Mouse (Mus musculus): ENCODE measurements around the gene Atp6v1g2. TPM values are rescaled to one million over a fixed set of nuclear protein-coding genes. Genes with fewer than 3 reads are reported as not detected.

The Atp6v1g2 gene
- total RNA-seq, 1 experiment, result 0.71 TPM

DNA sequence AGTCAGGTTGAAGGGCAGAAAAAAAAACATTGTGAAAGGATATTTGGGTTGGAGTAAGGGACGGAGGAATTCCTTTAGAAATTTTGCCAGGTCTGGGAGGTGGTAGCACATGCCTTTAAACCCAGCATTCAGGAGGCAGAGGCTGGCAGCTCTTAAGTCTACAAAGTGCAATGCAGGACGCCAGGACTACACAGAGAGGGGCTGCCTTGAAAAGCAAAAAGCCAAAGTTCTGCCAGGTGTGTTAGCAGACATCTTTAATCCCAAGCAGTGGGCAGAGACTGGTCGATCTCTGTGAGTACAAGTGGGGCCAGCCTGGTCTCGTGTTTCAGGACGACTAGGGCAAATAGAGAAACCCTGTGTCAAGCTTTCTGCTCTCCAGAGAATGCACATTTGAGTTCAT lies 18.5 kb downstream of the Atp6v1g2 start:
- no peak for TF ChIP-seq ZNF384 (IDR thresholded peaks at IDR 0.05; ENCODE audit: low read depth, low read length)
- no peak for TF ChIP-seq HCFC1 (IDR thresholded peaks at IDR 0.05; ENCODE audit: borderline replicate concordance, insufficient read depth, low read length)
- no peak for TF ChIP-seq CHD2 (IDR thresholded peaks at IDR 0.05; ENCODE audit: low read depth, low read length)
- no peak for TF ChIP-seq ZC3H11A (IDR thresholded peaks at IDR 0.05; ENCODE audit: borderline replicate concordance, low read depth, low read length)
- TF ChIP-seq MAFK (IDR thresholded peaks at IDR 0.05; ENCODE audit: insufficient read depth, low read depth, low read length), result no peak
- Histone ChIP-seq H3K9ac (ENCODE audit: insufficient read depth, low read depth, low read length, poor library complexity, severe bottlenecking) (no peak overlapping the region), H3K4me1 (ENCODE audit: control insufficient read depth in 2 of 2, insufficient read depth in 2 of 2, low read length in 2 of 2, poor library complexity in 1 of 2) (peaks cover 0 to 16% of the 10 kb centered on the region in 2 experiments; a peak in 1 of 4 replicates), H3K9me3 (ENCODE audit: control insufficient read depth, insufficient read depth, low read depth, low read length) (no peaks in the 10 kb centered on the region), H3K27ac (ENCODE audit: insufficient read depth, low read depth, low read length, poor library complexity, severe bottlenecking) (no peak overlapping the region), H3K36me3 (ENCODE audit: control insufficient read depth, insufficient read depth, low read length, poor library complexity, severe bottlenecking) (peaks cover 66% of the 10 kb centered on the region), H3K4me3 (ENCODE audit: insufficient read depth in 1 of 2, low read depth in 1 of 2, low read length in 2 of 2, poor library complexity in 1 of 2, severe bottlenecking in 1 of 2) (no peak overlapping the region)
- DNase-seq (ENCODE audit: low read depth, low spot score), result no peak
- in situ Hi-C loops (cut with MboI; ENCODE audit: low sequenced_read_pairs in 2 of 2, unreplicated experiment in 2 of 2), result no loop called here

DNA sequence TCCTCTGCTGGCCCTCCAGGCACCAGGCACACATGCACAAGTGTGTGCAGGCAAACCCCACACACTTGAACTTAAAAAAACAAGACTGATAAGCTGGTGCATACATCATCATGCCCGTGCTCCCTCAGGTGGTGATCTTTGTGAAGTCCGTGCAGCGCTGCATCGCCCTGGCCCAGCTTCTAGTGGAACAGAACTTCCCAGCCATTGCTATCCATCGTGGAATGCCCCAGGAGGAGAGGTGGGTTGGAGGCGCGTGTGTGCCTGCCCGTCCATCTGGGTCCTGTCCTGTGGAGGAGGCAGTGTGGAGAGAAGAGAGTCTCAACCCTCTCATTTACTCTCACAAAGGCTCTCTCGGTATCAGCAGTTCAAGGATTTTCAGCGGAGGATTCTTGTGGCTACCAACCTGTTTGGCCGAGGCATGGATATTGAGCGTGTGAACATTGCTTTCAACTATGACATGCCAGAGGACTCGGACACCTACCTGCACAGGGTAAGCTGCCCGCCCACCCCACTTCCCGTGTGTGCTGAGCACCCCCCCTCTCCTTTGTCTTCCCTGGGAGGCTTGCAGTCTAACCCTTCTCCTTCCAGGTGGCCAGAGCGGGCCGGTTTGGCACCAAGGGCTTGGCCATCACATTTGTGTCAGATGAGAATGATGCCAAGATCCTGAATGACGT lies 19.3 kb downstream of the Atp6v1g2 start:
- peaks cover 58% of the 10 kb centered on the region for H3K36me3 ChIP-seq (ENCODE audit: control insufficient read depth, insufficient read depth, low read length, poor library complexity, severe bottlenecking)
- peaks cover 0 to 14% of the 10 kb centered on the region in 2 experiments; a peak in 1 of 4 replicates for H3K4me1 ChIP-seq (ENCODE audit: control insufficient read depth in 2 of 2, insufficient read depth in 2 of 2, low read length in 2 of 2, poor library complexity in 1 of 2)
- H3K9me3 ChIP-seq (ENCODE audit: control insufficient read depth, insufficient read depth, low read depth, low read length), result no peaks in the 10 kb centered on the region
- H3K27ac ChIP-seq (ENCODE audit: insufficient read depth, low read depth, low read length, poor library complexity, severe bottlenecking), result no peak overlapping the region
- in situ Hi-C loops (cut with MboI; ENCODE audit: low sequenced_read_pairs in 2 of 2, unreplicated experiment in 2 of 2), result no loop called here
- H3K4me3 ChIP-seq (ENCODE audit: insufficient read depth in 1 of 2, low read depth in 1 of 2, low read length in 2 of 2, poor library complexity in 1 of 2, severe bottlenecking in 1 of 2), result no peak overlapping the region
- DNase-seq (ENCODE audit: low read depth, low spot score), result no peak
- TF ChIP-seq ZNF384 (IDR thresholded peaks at IDR 0.05; ENCODE audit: low read depth, low read length), result no peak
- TF ChIP-seq ZC3H11A (IDR thresholded peaks at IDR 0.05; ENCODE audit: borderline replicate concordance, low read depth, low read length), result no peak
- TF ChIP-seq HCFC1 (IDR thresholded peaks at IDR 0.05; ENCODE audit: borderline replicate concordance, insufficient read depth, low read length), result no peak
- TF ChIP-seq MAFK (IDR thresholded peaks at IDR 0.05; ENCODE audit: insufficient read depth, low read depth, low read length), result no peak
- TF ChIP-seq CHD2 (IDR thresholded peaks at IDR 0.05; ENCODE audit: low read depth, low read length), result no peak
- H3K9ac ChIP-seq (ENCODE audit: insufficient read depth, low read depth, low read length, poor library complexity, severe bottlenecking), result no peak overlapping the region

DNA sequence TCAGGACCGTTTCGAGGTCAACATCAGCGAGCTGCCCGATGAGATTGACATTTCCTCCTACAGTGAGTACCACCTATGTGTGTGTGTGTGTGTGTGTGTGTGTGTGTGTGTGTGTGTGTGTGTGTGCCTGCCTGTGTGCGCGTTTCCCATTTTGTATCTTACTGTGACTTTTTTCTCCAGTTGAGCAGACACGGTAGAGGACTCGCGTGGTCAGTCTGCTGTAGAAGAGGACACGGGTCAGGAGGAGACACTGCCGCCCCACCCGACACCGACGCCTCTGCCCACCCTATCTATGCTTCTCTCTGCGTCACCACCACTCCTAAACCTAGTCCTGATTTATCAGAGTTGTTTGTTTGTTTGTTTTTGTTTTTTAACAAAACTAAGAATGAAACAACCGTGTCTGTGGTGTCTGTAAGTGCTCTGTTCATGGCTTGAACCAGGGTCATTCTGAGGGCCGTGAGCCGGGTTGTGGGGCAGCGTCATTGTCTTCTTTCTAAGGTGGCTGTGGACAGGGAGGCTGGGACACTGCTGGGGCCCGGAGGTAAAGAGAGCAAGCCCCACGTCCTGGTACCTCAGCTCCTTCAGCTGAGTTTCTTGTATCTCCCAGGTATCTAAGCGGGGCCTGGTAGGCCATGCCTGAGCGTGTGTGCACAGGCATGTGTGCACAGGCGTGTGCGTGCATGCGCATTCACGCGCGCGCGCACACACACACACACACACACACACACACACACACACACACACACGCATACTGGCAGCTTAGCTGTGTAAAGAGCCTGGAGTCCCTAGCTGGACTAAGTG lies 20.0 kb downstream of the Atp6v1g2 start:
- H3K36me3 ChIP-seq (ENCODE audit: control insufficient read depth, insufficient read depth, low read length, poor library complexity, severe bottlenecking), result peaks cover 53% of the 10 kb centered on the region
- in situ Hi-C loops (cut with MboI; ENCODE audit: low sequenced_read_pairs in 2 of 2, unreplicated experiment in 2 of 2), result no loop called here

DNA sequence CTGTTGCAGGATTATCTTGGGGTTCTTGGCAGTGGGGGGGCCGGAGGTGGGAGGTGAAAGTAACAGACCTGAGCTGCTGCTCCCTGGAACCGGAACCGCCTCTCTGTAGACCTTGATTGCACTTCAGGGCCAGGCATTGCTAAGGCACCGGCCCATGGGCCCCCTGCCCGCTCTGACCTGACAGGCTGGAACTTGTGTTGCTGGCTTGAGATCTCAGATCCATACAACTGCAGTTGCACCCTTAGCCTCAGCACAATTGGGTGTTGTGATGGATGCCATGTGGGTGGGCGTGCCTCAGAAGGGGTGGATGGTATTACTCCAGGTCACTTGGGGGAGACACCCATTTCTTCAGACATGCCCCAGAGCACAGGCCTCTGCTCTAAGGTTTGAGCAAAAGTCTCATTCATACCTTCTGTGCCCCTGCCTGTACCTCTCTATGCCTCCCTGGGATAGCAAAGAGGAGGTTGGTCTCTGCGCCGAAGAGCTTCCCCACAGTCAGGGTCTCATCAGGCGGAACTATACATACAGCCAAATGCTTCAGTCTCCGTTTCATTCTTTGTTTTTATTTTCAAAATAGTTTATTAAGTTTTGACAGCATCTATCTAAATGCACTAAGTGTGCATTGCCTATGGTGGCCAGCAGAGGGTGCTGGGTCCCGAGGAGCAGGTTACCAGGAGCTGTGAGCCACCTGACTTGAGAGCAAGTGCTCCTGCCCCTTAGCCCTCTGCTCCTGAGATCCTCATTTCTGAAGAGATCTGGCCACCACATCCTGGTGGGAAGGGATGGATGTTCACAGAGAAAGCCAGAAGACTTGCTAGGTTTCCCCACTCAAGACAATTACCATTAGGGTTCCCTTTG lies 21.0 kb downstream of the Atp6v1g2 start:
- TF ChIP-seq ZNF384 (IDR thresholded peaks at IDR 0.05; ENCODE audit: low read depth, low read length) (no peak), CHD2 (IDR thresholded peaks at IDR 0.05; ENCODE audit: low read depth, low read length) (no peak), HCFC1 (IDR thresholded peaks at IDR 0.05; ENCODE audit: borderline replicate concordance, insufficient read depth, low read length) (no peak), ZC3H11A (IDR thresholded peaks at IDR 0.05; ENCODE audit: borderline replicate concordance, low read depth, low read length) (no peak), MAFK (IDR thresholded peaks at IDR 0.05; ENCODE audit: insufficient read depth, low read depth, low read length) (no peak)
- H3K9me3 ChIP-seq (ENCODE audit: control insufficient read depth, insufficient read depth, low read depth, low read length), result no peaks in the 10 kb centered on the region
- no peak for DNase-seq (ENCODE audit: low read depth, low spot score)
- H3K27ac ChIP-seq (ENCODE audit: insufficient read depth, low read depth, low read length, poor library complexity, severe bottlenecking), result no peak overlapping the region
- in situ Hi-C loops (cut with MboI; ENCODE audit: low sequenced_read_pairs in 2 of 2, unreplicated experiment in 2 of 2), result no loop called here
- H3K9ac ChIP-seq (ENCODE audit: insufficient read depth, low read depth, low read length, poor library complexity, severe bottlenecking), result no peak overlapping the region
- H3K4me1 ChIP-seq (ENCODE audit: control insufficient read depth in 2 of 2, insufficient read depth in 2 of 2, low read length in 2 of 2, poor library complexity in 1 of 2), result peaks cover 0 to 15% of the 10 kb centered on the region in 2 experiments; a peak in 1 of 4 replicates
- no peak overlapping the region for H3K4me3 ChIP-seq (ENCODE audit: insufficient read depth in 1 of 2, low read depth in 1 of 2, low read length in 2 of 2, poor library complexity in 1 of 2, severe bottlenecking in 1 of 2)
- peaks cover 43% of the 10 kb centered on the region for H3K36me3 ChIP-seq (ENCODE audit: control insufficient read depth, insufficient read depth, low read length, poor library complexity, severe bottlenecking)

More for the DNA sequence above, 20.0 kb downstream of the Atp6v1g2 start:
- Histone ChIP-seq H3K9me3 (ENCODE audit: control insufficient read depth, insufficient read depth, low read depth, low read length) (no peaks in the 10 kb centered on the region), H3K9ac (ENCODE audit: insufficient read depth, low read depth, low read length, poor library complexity, severe bottlenecking) (no peak overlapping the region), H3K4me1 (ENCODE audit: control insufficient read depth in 2 of 2, insufficient read depth in 2 of 2, low read length in 2 of 2, poor library complexity in 1 of 2) (peaks cover 0 to 14% of the 10 kb centered on the region in 2 experiments; a peak in 1 of 4 replicates), H3K4me3 (ENCODE audit: insufficient read depth in 1 of 2, low read depth in 1 of 2, low read length in 2 of 2, poor library complexity in 1 of 2, severe bottlenecking in 1 of 2) (no peak overlapping the region), H3K27ac (ENCODE audit: insufficient read depth, low read depth, low read length, poor library complexity, severe bottlenecking) (no peak overlapping the region)
- DNase-seq (ENCODE audit: low read depth, low spot score), result no peak
- TF ChIP-seq HCFC1 (IDR thresholded peaks at IDR 0.05; ENCODE audit: borderline replicate concordance, insufficient read depth, low read length), result no peak
- no peak for TF ChIP-seq CHD2 (IDR thresholded peaks at IDR 0.05; ENCODE audit: low read depth, low read length)
- no peak for TF ChIP-seq MAFK (IDR thresholded peaks at IDR 0.05; ENCODE audit: insufficient read depth, low read depth, low read length)
- TF ChIP-seq ZC3H11A (IDR thresholded peaks at IDR 0.05; ENCODE audit: borderline replicate concordance, low read depth, low read length), result no peak
- TF ChIP-seq ZNF384 (IDR thresholded peaks at IDR 0.05; ENCODE audit: low read depth, low read length), result no peak
